Mouse (Mus musculus) thymus, adult 18-20 months (tissue): ENCODE measurements at regions not wholly inside any gene's neighbourhood (a gene's known extent, or its start where the extent isn't known, plus 50 kb on each side); places are given as distances from the start of the nearest gene placed in this dataset.

Source experiments
- DNase-seq, 2 experiments: peaks; one replicate each; pipeline ENCODE4 v3.0.0; 2022; ENCODE audit warnings: mixed read lengths in 2 of 2

DNA sequence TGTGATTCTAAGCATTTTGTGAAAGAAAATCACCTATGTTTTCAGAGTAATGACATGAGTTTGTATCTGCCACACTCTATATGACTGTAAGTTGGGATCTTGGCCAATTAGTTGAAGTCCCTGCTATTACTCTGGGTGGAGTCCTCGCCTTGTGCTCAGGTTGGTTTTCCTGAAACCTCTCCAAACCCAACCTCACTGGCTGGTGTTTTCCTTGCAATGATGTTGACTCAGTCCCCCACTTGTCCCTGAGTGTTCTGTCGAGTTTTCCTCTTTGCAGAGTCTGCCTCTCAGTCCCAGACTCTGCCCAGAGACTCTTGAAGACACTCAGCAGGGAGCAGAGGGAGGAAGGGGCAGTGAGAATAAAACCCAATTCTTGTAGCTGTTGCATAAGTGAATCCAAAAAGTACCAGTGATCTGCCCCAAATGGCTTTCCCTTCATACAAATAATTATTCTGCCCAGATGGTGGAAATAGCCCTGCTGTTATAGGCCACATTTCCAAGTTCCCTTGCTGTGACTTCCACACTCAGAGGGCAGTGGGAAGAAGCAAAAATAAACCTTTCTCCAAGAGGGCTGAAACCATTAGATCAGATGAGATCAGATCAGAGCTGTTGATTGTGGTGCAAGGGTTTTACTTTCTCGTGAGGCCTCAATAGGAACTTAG is 694.3 kb downstream of the Hs3st4 start:
- DNase-seq, result no peak

DNA sequence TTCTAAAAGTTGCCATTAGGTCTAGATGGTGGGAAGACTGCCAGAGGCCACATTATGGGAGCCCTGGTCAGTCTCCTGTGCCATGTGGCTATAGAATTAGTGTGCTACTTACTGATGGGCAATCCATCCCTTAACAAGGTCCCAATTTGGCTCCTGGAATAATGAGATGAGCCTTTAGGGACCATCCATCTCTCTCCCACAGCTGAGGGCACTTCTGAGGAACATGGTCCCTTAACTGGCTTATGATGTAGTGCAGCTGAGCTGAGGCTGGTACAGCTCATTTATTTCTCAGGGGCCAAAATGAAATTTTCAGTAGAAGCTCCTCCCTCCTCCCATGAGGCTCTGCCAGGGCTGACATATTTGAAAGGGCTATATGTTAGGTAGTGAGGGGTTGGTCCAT is 697.9 kb downstream of the Hs3st4 start:
- DNase-seq, result no peak

DNA sequence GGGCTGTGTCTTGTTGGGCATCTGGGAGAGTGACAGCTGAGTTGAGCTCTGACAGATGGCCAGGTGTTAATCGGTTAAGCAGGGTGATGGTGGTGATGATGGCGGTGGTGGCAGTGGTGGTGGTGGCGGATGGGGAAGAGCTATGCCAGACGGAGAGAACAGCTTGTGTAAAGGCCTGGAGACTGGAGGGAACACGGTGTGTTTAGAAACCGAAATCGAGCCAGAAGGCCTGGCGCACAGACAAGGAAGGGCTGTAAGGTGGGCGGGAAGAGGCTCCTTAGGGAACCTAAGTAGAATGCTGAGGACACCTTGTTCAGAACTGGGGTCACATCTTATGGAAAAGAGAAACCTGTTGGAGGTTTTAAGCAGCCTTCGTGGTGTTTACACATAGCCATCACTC is 698.5 kb downstream of the Hs3st4 start:
- DNase-seq, result no peak

DNA sequence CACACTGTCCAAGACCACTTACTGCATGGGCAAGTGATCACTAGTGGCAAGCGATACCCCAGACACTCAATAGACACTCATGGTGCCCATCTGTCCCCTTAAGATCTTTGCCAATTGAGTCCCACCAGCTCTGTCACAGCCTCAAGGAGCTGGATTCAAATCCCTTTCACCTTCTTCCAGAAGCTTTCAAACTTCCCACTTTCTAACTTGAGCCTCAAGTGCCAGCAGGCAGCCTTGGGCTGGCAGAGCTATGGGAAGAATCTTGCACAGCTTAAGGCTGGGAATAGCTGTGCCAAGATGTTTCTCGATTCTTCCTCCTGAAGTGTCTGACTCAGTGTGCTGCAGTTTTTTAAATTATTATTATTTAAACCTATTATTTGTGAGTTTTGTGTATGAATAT is 699.2 kb downstream of the Hs3st4 start:
- DNase-seq, result no peak

DNA sequence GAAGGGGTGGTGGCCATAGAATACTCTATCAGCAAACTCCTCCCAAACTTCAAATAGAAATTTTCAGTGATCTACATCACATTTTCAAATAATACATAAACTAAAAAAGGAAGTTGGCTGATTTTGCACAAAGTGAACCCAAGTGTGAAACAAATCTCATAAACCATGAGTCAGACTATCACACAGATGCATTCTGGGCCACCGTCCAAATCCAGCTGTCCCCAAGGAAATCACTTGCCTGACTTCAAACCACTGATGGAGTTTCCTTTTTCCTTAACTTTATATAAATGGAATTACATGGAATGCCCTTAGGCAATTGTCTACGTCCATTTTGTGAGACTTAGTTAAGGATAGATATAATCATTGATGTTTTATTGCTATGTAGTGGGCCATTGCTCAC is 702.8 kb downstream of the Hs3st4 start:
- DNase-seq, result no peak

DNA sequence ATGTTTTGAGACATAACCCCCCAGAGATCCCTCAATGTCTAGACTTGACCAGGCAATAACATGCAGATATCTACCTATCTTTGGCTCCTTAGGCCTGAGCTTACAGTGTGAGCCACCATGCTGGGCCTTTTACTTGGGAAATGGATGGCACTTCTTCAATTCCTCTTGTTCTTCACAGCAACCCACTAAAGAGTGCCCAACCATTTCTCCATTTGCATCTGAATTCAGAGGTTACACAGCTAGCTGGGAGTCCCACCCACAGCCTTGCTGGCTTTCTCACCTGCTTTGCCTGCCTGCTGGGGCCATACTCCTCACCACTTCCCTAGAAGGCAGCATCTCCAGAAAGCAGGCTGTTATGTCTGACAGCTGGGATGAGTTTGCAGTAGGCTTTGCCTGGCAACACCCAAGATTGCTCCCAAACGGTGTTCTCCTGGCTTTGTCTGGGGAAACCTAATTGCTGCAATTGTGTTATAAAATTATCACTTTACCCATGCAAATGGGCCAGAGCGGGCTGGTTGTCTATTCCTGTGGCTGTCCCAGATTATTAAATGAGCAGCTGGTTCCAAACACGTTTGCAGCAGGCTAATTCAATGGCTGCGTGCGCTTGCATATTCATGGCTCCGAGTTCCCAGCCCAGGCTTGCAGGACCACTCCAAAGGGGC is 721.6 kb downstream of the Hs3st4 start:
- DNase-seq, result no peak

DNA sequence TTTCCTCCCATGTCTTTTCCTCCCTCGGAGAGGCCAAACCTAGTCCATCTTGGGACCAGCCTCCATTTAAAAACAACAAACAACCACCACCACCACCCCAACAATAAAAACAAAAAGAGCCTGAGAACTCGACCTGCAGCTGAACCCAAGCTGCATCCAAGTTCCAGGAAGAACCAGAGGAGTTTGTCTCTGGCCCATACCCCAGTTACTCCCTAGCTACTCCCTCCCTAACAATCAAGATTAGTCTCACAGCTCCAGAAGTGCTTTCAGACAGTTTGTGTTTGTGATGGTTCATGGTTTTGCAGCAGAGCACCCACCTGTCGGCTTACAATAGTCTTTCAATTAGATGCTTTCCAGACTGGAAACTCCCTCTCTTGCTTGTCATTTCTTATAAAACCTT is 724.5 kb downstream of the Hs3st4 start:
- no peak for DNase-seq

DNA sequence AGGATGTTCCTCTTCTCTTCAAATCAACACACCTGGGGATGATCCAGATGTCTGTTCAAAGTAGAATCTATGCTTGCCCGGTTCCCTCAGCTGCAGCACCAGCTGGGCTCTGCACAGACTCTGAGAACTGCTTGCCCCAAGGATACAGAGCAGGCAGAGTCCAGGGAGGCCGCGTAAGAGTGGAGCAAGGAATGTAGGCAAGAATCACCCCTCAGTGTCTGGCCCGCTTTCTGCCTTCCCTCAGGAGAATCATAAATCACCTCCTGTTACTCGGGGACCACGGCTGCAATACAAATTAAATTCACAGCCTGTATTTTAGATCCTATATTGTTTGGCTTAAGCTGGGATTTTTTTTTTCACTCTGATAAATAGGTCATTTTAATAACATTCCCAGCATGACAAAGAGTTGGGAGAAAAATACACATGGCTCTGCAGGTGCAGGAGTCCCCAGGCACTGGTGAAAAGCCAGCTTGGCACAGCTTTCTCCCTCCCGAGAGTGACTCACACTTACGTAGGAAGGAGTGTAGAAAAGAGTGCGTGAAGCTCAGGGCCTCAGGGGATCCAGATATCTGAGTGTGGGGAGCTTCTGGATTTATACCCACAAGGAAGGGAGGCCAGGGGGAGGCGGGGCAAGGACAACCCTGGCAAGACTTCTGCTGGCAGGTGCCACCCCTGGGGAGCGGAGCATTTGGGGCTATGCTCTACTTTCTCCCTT is 726.3 kb downstream of the Hs3st4 start:
- peak in 1 of 2 experiments; percentile 2 for DNase-seq

DNA sequence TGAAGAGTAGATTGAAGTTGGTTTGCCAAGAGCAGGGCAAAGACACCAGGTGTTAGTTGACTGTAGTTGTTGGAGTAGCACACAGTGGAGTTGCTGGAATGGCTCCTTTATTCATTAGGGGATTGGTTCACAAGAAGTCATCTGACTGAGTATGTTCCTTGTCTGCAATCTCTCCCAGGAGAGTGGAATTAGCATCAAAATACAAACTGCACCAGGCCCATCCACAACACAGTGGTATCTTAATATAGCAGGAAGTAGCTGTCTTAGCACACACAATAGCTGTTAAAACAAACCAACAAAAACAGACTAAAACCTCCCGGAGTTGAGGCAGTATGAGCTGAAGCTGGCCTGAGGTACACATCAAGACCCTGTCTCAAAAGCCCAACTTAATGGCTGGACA is 723.5 kb upstream of the Kdm8 start:
- DNase-seq, result no peak

DNA sequence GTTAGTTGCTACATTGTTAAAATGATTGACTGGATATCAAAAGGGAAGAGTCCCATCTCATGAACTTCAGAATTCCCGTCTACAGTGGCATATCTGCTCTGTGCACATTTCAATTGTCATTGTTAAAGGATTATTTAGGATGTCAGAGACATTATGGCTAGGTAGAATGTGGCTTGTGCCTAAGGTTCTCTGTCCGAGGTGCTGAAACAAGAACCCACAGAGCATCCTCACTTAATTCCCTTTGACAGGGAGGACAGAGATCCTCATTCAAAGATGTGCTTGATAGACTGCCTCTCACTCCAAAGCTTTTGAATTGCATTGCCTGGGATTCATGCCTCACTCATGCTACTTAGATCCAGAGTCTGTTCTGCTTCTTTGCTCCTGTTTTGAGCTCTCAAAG is 702.4 kb upstream of the Kdm8 start:
- no peak for DNase-seq

DNA sequence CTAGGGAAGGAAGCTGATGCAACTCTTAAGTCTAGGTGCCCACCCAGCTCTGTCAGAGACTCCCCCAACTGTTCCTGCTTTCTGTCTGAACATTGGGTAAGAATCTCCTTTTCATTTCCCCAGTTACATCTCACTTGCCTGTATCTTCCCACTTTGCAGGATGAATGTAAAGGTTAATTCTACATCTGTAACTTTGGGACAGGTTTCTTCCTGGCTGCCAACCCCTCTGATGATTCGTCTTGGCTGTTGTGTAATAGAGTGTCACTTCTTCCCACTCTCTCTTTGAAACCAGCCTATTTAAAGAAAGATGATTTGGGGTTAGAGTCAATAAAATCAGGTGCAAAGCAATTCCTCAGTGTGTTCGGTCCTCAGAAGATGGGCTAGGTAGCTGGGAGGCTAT is 698.2 kb upstream of the Kdm8 start:
- no peak for DNase-seq

DNA sequence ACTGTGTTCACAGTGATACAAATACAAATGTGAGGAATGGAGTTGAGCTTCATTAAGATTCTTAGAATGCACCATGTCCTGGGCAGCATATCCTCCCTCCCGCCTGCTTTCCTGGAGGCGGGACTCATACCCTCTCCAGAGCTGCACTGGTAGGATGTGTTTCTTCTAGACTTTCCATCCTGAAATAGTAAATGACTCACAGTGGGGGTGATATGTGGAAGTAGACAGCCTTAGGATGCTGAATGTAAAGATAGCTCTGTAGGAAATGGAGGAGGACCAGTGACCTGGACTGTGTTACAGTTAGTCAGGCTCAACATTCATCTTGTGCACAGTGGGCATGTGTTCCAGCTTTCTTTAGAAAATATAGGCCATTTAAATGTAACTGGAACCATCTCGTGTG is 696.1 kb upstream of the Kdm8 start:
- DNase-seq, result no peak

DNA sequence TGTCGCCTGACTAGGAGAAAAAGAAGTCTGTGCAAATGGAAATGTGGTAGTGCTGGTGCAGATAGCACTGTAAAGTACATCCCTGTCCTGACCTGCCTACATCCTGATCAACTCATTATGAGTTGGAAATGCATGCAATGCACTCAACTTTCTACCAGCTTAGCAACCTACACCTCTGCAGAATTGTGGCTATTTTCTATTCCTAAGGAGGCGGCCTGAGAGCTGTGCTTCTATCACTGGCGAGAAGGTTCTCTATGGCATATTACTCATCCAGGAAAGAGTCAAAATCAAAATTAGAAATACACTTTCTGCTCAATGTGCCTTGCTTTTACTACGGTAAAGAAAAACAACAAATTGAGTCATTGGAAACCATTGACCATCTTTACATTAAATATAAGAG is 685.4 kb upstream of the Kdm8 start:
- no peak for DNase-seq

DNA sequence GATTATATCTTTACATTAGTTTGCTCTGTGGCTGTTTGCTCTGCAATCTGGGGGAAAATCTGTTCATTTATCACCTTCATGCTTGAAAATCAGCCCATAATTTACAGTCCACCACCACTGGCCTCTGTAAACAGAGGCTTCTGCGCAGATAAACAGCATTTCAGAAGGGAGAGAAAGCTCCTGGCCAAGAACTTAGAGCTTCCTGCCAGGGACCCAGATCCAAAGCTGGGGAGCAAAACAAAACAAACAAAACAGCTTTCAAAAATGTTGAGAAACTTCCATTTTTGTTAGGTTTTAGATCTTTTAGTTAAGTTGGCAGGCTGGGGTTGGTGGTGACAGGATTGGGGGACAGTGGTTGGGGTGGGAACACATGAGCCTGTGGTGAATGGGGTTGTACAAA is 666.7 kb upstream of the Kdm8 start:
- DNase-seq, result no peak

DNA sequence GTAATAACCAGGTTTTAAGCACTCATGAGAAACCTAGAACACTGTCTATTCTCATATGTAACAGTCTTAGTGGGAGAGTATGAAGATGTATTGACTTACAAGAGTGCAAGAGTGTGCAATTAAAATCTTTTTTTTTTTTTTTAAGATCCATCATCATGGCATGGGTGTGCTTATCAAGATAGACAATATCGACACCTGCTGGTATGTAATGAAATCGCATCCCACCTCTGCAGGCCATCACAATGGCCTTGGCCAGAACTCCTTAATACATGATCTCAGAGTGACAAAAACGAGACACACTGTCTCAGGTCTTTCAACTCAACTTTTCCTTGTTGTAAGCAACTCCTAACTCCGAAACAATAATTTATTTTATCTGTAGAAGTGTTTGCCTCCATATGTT is 661.7 kb upstream of the Kdm8 start:
- no peak for DNase-seq

DNA sequence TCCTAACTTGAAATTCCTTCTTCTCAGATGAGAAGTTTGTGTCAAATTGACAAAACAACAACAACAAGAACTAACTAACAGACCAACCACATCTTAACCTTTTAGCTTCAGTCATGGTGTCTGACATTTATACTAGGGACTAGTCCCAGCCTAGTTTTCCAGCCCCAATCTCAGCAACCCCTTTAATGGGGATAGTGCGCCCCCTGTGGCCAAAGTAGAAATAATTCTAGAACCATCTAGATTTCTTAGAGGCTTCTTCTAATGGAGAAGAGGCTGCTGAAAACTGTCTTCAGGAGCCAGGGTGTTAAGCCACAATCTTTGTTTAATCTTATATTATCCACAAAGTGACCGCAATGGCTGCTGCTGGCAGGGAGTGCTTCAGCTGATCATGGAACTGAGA is 659.5 kb upstream of the Kdm8 start:
- DNase-seq, result no peak

DNA sequence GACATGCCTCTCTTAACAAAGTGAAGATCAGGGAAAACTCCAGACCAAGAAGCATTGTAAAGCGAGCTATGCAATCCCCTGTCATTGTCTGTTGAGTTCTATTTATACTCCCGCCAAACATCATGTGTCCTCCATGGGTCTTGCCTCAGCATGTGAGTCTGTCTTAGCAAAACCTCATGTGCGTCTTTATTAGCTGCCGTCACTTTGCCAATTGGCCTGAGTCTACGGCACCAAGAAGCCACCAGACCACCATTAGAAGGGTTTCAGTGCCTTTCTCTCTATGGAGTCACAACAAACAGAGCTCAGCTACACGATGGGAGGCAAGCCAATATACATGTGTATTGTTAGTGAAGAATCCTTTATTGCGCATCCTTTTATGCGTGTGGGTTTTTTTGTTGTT is 658.6 kb upstream of the Kdm8 start:
- DNase-seq, result no peak

DNA sequence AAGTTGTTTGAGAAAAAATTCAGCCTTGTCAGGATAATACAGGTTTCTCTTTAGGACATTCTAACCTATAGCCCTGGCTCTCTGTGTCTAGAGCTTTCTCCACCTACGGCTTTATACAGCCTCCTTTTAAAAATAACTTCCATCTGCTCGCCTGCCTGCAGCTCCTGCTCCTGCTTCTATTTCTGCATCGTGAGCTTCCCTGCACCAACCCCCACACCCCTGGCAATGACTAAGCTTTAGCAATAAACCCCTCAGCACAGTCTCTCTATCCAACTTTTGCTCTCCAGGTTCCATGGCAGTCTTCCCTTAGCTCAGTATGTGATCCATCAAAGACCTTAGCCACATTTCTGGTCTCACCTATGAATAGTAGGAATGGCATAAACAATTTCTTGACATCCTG is 655.7 kb upstream of the Kdm8 start:
- no peak for DNase-seq

DNA sequence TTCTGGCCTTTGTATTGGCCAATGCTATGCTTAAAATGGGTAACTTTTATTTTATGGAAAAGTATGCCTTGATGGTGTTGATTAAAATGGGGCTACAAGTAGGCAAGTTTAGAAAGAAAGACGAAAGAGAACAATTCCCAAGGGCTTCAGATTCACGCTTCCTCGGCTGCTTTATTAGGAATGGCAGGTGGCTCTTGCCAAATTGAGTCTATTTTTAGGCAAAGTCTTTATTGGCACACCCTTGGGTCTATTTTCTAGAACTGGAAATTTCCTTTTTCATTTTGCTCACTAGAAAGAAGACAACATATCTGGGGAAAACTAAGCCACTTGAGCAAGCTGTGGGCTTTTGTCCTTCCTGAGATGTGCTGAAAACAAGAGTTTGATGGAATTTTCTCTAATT is 641.4 kb upstream of the Kdm8 start:
- DNase-seq, result no peak

DNA sequence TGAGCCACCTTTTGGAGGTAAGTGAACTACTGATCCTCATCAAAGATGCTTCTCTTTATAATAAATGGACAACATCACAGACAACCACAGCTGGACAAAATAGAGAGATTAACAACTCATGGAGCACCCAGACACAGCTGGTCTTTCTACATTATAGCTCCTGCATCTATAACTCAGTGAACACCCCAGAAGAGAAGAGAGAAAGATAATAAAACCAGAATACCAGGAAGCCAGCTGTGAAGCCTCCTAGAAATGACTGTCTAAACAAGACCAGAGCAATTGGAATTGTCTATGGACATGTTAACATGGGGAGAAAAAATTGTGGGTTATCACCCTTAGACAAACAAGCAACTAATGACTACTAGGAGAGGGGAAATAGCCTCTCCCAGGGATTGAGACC is 609.8 kb upstream of the Kdm8 start:
- no peak for DNase-seq

DNA sequence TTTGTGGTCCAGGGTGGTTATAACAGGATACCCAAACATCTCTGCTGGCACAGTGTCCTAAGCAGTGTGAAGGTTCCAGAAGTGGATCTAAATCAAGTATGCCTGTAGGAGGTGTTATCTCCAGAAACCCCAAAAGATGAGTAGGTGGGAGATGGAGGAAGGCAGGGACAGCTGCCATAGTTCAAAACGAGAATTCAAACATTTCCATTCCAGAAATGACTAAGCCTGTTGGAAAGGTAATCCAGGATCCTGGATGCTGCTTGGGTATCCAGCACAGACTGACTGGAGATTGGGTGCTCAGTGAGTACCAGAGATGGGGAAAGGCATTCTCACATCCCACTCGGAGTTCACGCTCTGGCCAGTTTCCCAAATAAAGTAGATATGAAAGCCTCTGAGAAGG is 607.9 kb upstream of the Kdm8 start:
- DNase-seq, result no peak

DNA sequence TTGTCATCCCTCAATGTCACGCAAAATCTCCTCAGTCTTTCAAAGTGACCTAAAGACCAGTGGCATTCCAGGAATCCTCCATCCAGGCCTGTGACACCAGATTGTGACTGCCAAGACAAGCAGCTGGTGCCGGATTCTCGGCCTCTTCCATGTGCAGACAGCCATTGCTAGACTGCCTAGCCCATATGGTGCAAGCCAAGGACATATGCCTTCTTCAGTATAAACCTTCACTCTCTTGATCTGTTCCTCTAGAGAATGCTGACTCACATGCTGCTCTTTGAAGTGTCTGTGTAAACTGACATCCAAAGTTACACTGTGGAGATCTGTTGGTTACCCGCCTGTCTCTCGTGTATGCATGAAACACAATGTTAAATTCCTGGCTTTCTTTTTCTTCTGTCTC is 589.4 kb upstream of the Kdm8 start:
- no peak for DNase-seq

DNA sequence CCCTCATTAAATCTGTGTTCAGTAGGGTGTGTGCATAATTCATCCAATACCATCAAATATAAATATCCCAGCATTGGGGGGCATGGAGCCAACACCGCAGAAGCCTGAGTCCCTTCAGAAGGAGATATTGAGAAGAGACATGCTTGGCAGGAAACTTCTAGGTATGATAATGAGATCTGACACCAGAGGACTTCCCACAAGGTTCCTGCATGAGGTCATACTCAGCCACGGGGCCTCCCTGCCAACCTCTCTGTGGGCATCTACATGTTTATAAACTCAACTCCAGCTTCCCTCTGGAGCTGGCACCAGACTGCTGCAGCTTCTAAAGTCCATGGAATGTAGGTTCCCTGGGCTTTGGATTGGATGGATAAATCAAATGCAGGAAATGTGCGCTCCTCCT is 587.4 kb upstream of the Kdm8 start:
- DNase-seq, result no peak

DNA sequence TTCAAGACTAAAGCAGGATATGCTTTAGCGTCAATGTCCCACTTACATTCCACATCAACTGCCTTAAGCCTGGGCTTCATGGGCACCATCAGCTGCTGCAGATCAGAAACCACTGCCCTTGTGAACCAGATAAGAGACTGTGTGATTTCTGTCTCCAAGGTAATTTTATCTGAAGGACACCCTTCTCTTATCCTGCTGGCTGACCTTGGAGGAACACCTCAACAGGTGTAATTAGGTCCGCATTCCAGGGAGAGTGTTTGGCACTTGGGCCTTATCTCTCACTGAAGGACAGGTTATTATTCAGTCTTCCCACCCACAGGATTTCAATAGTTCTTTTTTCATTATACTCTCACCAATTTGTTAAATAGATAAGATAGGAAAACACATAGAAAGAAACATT is 583.1 kb upstream of the Kdm8 start:
- DNase-seq, result no peak
